Mouse (Mus musculus) E14TG2a.4 (cell line): ENCODE results near the gene Fam104a.

ENCODE experiments used
- H3K27me3 ChIP-seq: 2 replicates; pipeline ENCODE4 v1.6.1; 2014; ENCODE audit warnings: low read length, control low read depth; ENCODE audit not compliant: insufficient read depth
- H3K36me3 ChIP-seq: 2 replicates; pipeline ENCODE4 v1.6.1; 2014; ENCODE audit warnings: low read length, control low read depth; ENCODE audit not compliant: insufficient read depth
- H3K4me1 ChIP-seq: replicated peaks from 2 replicates; pipeline ENCODE4 v1.6.1; 2014; ENCODE audit warnings: low read depth, low read length, control low read depth
- H3K4me3 ChIP-seq: replicated peaks from 2 replicates; pipeline ENCODE4 v1.5.1; 2014; ENCODE audit warnings: mild to moderate bottlenecking, low read length
- H3K9me3 ChIP-seq: 2 replicates; pipeline ENCODE4 v1.6.1; 2014; ENCODE audit warnings: low read length, control low read depth
- CTCF ChIP-seq: conservative IDR thresholded peaks from 2 replicates; pipeline ENCODE4 v1.5.1; 2014; ENCODE audit warnings: low read length
- NANOG ChIP-seq: IDR thresholded peaks from 2 replicates; pipeline ENCODE4 v1.6.1; 2014; ENCODE audit warnings: borderline replicate concordance, low read length, mixed read lengths
- POU5F1 ChIP-seq: IDR thresholded peaks from 2 replicates; pipeline ENCODE4 v1.6.1; 2014; ENCODE audit warnings: low read length, borderline replicate concordance

Fam104a gene

GRCm38 (mm10) chr11:113622028-113622427 lies 61.9 kb downstream of the Fam104a start:
- TF ChIP-seq CTCF (no peak), NANOG (no peak), POU5F1 (no peak)
- peaks cover 44% of the 10 kb centered on the region for H3K4me1 ChIP-seq
- H3K36me3 ChIP-seq = no peaks in the 10 kb centered on the region
- peaks cover 2% of the 10 kb centered on the region; the same call in 1 of the 2 replicates for H3K9me3 ChIP-seq
- no peak overlapping the region for H3K4me3 ChIP-seq
- peaks cover 61% of the 10 kb centered on the region for H3K27me3 ChIP-seq

GRCm38 (mm10) chr11:113621001-113621400 lies 63.0 kb downstream of the Fam104a start:
- peaks cover 45% of the 10 kb centered on the region for H3K4me1 ChIP-seq
- peaks cover 10% of the 10 kb centered on the region for H3K9me3 ChIP-seq
- H3K27me3 ChIP-seq = peaks cover 66% of the 10 kb centered on the region
- no peaks in the 10 kb centered on the region for H3K36me3 ChIP-seq
- 0 out of 2 replicates have a peak overlapping the region, but pooled peaks have one; percentile 13 for H3K4me3 ChIP-seq
- TF ChIP-seq CTCF = no peak
- TF ChIP-seq NANOG = no peak
- TF ChIP-seq POU5F1 = no peak

- Histone ChIP-seq H3K27me3 (peaks cover 70% of the 10 kb centered on the region), H3K36me3 (no peaks in the 10 kb centered on the region), H3K4me3 (peak overlapping the region; percentile 81), H3K4me1 (peaks cover 45% of the 10 kb centered on the region), H3K9me3 (peaks cover 11% of the 10 kb centered on the region)
- no peak for TF ChIP-seq NANOG
- TF ChIP-seq CTCF = no peak
- no peak for TF ChIP-seq POU5F1
Measured at GRCm38 (mm10) chr11:113619420-113620080, 64.4 kb downstream of the Fam104a start.

- Histone ChIP-seq H3K4me3 (peak within 1 kb of the TSS; percentile 81), H3K4me1 (peaks cover 52% of the 10 kb centered on the region), H3K36me3 (no peaks in the 10 kb centered on the region), H3K9me3 (peaks cover 11% of the 10 kb centered on the region), H3K27me3 (peaks cover 68% of the 10 kb centered on the region)
- TF ChIP-seq CTCF (no peak), POU5F1 (no peak), NANOG (no peak)
Measured at GRCm38 (mm10) chr11:113618672-113619419, 65.1 kb downstream of the Fam104a start, which contains the start of gene Sstr2. Gene Sstr2 (plus strand): TSS chr11:113619342.

GRCm38 (mm10) chr11:113618303-113618671 lies 65.7 kb downstream of the Fam104a start:
- peak overlapping the region; percentile 81 for H3K4me3 ChIP-seq
- peaks cover 11% of the 10 kb centered on the region for H3K9me3 ChIP-seq
- peaks cover 66% of the 10 kb centered on the region for H3K27me3 ChIP-seq
- no peaks in the 10 kb centered on the region for H3K36me3 ChIP-seq
- no peak for TF ChIP-seq CTCF
- peaks cover 57% of the 10 kb centered on the region for H3K4me1 ChIP-seq

- TF ChIP-seq POU5F1 = no peak
- no peak for TF ChIP-seq NANOG
- TF ChIP-seq CTCF = peak; percentile 65
- Histone ChIP-seq H3K4me3 (peak overlapping the region; percentile 39), H3K9me3 (peaks cover 11% of the 10 kb centered on the region), H3K36me3 (no peaks in the 10 kb centered on the region), H3K4me1 (peaks cover 58% of the 10 kb centered on the region), H3K27me3 (peaks cover 61% of the 10 kb centered on the region)
Measured at GRCm38 (mm10) chr11:113617132-113617911, 66.6 kb downstream of the Fam104a start.

GRCm38 (mm10) chr11:113614476-113614875 lies 69.5 kb downstream of the Fam104a start:
- Histone ChIP-seq H3K4me1 (peaks cover 47% of the 10 kb centered on the region), H3K36me3 (no peaks in the 10 kb centered on the region), H3K27me3 (peaks cover 41% of the 10 kb centered on the region), H3K4me3 (no peak overlapping the region), H3K9me3 (peaks cover 11% of the 10 kb centered on the region)
- no peak for TF ChIP-seq NANOG
- TF ChIP-seq CTCF = no peak
- no peak for TF ChIP-seq POU5F1
